Mouse (Mus musculus): Measurements from ENCODE around the gene Sirt5. TPM values are rescaled to one million over a fixed set of nuclear protein-coding genes. Genes with fewer than 3 reads are reported as not detected.

The Sirt5 gene
- total RNA-seq, 2 experiments from 2014 or later, result 19.6 to 21.7 TPM

DNA sequence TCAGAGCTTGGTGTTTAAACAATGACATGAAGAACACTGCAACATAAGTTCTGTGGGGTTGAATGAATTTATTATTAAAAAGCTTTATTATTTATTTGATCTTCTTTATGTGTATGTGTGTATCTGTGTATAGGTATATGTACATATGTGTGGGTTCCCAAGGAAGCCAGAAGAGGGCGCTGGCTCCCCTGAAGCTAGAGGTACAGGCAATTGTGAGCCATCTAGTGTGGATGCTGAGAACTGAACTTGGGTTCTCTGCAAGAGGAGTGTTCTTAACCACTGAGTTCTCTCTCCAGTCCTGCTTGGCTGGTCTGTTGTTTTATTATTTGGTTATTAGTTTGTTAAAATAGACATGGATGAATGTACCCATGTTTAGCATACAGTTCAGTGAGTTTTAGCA is 7.6 kb downstream of the Sirt5 start:
- no peak for DNase-seq (ENCODE audit: extremely low spot score in 1 of 2, low spot score in 1 of 2)

DNA sequence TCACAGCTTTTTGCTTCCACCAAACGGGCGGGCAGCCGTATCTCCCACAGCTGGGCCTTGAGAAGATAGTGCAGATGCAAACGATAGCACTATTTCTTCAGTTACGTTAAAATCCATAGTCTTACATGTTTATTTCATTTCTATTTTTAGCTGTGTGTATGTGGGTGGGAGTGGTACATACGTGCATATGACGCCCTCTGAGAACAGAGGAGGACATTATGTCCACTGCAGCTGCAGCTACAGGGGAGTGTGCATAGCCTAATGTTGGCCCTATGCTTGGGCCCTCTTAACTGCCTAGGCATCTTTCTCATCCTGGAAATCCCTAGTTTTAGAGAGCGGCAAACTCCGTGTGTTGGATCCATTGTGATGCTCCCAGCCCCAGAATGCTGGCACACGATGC is 8.9 kb downstream of the Sirt5 start:
- no peak for DNase-seq (ENCODE audit: extremely low spot score in 1 of 2, low spot score in 1 of 2)

DNA sequence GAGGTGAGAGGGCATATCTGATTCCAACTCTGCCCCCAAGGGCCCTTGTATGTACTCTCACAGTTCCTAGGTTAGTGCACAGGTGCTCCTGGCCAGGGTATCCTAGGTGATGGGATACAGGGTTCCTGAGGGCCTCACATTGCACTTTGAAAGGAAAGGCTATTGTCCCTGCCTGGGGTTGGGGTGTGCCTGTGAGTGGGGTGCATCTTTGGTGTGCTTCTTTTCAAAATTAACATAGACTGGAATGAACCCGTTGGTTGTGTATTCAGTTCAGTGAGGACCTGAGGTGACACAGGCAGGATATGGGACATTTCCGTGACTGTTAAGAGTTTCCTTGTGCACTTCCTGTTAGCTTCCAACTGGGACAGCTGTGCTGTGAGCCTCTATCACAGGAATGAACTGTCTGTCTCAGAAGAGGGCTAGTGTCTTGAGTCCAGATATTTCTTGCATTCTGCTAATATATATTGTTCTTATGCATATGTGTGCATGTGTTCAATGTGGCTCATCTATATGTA is 9.7 kb downstream of the Sirt5 start:
- no peak for DNase-seq (ENCODE audit: extremely low spot score in 1 of 2, low spot score in 1 of 2)

DNA sequence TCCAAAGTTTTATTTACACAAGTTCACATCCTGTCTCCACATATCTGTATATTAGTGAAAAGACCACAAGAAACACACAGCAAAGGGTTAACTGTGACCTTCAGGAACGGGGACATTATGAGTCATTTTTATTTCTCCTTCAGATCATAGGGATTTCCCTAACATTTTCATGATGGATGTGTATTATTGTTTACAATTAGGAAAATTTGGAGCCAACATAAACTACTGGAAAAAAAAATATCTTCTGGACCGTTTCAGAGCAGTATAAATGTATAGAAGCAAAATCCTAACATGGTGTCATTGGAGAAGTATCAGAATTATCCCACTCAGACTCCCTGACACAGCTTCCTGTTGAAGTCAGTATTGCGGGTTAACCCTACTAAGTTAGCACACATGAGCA is 14.7 kb downstream of the Sirt5 start:
- DNase-seq (ENCODE audit: extremely low spot score in 1 of 2, low spot score in 1 of 2), result no peak

DNA sequence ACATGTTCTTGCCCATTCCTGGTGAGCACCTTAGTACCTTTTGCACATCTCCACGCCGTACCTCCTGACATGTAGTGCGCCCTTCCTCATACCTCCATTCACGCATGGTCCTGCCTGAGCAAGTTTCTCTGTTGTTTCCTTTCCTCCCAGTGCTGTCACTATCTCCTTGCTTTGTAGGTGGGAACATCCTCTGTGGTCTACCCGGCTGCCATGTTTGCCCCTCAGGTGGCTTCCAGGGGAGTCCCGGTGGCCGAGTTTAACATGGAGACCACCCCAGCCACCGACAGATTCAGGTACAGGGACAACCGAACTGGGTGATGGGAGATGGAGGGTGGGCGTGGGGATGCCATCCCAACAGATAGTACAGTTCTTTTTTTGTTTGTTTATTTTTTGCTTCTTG is 20.0 kb downstream of the Sirt5 start:
- no peak for DNase-seq (ENCODE audit: extremely low spot score in 1 of 2, low spot score in 1 of 2)

DNA sequence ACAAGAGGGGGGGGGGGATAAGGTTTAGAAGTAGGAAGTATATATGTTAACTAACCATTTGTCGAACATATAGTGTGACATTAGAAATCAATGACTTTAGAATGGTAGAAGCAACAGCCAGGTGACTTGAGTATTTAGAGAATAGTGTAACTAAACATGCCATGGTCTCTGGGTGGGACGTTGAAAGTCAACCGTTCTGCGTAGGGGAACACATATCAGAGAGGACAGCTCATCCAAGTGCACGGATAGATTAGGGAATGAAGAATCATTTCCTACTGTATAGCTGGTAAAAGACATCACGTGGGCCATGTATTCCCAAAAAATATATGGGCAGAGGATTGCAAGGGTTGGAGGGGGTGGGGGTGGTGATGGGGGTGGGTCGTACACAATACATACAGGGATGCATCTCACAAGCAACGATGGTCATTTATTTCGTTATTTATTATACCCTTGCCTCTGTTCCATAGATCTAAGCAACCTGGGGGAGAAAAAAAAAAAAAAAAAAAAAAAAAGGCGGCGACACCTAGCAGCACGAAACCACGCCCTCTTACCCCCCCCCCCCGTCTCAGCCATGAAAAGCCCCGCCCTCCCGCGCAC is 32.5 kb downstream of the Sirt5 start:
- no peak for DNase-seq (ENCODE audit: extremely low spot score in 1 of 2, low spot score in 1 of 2)

DNA sequence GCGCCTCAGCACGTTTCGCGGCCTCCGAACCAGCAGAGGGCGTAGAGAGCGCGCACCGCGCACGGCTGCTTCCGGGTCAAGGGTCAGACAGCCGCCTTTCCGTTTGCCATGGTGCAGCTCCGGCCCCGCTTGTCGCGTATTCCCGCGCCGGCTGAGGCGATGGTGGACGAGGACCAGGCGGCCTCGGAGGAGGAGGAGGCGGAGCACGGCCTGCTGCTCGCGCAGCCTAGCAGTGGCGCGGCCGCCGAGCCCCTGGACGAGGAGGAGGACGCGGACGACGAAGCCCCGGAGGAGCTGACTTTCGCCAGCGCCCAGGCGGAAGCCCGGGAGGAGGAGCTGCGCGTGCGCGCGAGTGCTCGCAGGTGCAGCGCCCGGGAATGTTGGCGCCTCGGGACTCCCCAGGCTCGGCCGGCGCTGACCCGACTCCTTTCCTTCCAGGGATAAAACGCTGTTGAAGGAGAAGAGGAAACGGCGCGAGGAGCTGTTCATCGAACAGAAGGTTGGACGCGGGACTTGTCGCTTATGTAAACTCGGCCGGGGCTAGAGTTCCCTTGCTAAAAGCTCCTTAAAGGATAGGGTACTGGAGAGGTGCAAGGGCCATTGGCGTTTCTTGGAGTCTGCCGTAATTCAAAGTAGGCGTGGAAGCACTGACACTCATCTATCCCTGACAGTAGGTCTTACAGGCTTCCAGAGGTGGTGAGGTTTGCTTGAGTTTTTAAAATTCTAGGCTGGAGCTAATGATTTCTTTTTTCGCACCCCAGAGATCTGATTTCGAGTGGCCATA is 33.2 kb downstream of the Sirt5 start, which contains the start of gene Nol7:
TSS of gene Nol7 (plus strand) at position 94 of the 784 bp plus-strand sequence.
- DNase-seq (ENCODE audit: extremely low spot score in 1 of 2, low spot score in 1 of 2), result peak; percentile 96 to 99

DNA sequence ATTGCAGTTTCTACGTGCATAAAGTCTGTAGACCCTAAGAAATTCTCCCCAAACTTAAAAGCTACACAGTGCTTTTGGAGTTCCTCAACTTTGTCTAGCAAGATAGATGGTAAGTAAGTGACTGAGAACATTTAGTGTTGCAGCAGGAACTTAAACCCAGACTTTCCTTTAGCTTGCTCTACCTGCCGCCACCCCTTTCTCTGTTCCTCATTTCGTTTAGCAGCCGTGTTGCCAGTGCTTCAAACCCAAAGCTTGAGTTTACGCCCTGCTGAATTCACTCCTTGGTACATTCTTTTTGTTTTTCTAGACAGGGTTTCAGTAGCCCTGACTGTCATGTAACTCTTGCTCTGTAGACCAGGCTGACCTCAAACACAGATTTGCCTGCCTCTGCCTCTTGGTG is 34.3 kb downstream of the Sirt5 start:
- no peak for DNase-seq (ENCODE audit: extremely low spot score in 1 of 2, low spot score in 1 of 2)

DNA sequence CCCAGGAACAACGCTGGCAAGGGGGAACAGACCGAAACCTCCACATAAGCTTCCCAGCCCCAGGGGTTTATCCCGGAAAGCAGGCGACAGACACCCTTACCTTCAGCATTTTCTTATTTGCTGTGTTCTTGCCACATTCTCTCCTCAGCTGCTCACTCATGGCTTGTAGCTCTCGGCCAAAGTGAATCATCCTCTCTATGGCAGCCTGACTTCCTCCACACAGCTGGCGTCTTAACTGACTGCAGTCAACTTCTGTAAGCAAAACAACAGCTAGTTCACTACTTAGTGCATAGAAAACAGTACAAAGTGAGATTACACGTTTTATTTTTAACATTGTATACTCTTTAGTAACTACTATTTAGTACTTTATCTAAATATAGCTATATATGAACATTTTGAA is 47.0 kb downstream of the Sirt5 start:
- DNase-seq (ENCODE audit: extremely low spot score in 1 of 2, low spot score in 1 of 2), result no peak

DNA sequence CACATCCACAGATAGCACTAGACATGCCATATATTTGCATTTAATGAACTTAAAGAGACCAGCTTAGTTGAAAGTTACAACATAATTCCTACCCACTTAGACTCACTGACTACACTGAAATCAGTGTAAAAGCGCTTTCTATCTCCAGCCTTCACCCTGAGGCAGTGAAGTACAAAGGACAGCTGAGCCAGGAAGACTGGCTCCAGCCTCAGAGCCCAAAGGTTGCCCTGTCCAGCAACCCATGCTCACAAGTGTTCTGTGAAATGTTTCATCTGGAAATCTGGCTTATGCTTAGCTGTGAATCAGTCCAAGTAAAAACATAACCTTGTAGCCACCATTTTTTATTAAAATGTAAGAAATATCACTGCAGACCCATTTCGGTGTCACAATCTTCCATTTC is 48.3 kb downstream of the Sirt5 start:
- DNase-seq (ENCODE audit: extremely low spot score in 1 of 2, low spot score in 1 of 2), result no peak

DNA sequence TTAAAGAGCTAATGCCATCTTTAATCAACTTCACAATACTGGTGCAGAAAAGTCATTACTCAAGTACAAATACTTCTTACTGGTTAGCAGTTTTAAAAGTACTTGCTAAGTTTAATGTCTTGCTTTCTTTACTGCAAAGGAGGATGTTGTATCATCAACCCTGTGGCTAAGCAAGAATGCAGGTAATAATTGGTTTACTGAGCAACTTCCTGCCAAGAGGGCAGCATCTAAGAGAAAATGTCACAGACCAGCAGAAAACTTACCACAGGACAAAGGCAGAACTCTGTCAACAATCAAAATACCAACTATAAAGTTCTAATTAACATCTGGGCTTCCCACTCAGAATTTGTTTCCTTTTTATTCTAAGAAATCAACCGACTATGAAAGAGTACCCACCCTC is 50.0 kb downstream of the Sirt5 start:
- no peak for DNase-seq (ENCODE audit: extremely low spot score in 1 of 2, low spot score in 1 of 2)

DNA sequence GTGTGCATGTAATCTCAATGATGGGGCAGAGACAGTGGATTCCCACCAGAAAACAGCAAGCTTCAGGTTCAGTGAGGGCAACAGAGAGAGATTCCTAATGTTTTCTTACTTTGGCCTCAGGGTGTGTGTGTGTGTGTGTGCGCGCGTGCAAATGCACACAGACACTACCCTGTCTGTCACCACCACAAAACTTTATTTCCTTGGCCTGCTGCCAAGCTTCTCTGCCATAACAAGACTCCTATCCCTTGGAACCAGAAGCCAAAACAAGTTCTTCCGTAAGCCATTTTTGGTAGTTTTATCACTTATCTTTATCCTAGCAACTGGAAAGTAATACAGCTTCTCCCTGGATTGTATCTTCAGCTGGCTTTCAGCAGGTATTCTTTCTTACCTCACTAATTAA is 63.1 kb downstream of the Sirt5 start:
- DNase-seq (ENCODE audit: extremely low spot score in 1 of 2, low spot score in 1 of 2), result no peak

DNA sequence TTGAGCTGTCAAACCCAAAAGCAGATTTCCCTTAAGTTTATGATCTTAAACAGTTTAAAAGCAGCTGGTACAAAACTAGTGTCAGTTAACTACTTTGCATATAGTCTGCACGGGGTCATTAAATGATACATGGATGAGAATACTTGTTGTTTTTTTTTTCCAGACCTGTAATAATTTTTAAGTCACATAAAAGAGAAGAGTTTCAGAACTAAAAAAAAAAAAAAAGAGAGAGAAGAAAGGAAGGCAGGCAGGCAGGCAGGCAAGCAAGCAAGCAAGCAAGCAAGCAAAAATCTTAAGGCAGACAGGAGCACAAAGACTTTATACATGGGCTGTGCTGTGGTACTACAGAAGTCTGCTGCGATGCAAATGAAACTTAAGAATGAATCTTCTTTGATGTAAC is 68.1 kb downstream of the Sirt5 start:
- no peak for DNase-seq (ENCODE audit: extremely low spot score in 1 of 2, low spot score in 1 of 2)

DNA sequence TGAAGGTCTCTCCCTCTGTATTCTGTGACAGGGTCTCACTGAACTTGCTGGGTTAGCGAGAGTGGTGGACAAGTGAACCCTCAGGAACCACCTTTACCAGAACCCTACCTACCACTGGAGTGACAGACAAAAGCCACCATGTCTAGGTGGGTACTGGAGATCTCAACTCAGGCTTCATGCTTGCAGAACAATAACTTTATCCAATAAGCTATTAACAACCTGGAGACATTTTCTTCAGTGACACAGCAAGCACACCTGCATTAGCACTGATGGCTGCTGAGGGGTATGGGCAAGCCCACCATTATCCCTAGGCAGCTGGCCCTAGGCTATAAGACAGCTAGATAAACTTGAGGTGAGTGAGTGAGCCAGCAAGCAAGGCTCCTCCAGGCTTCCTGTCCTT is 75.1 kb downstream of the Sirt5 start:
- DNase-seq (ENCODE audit: extremely low spot score in 1 of 2, low spot score in 1 of 2), result no peak

DNA sequence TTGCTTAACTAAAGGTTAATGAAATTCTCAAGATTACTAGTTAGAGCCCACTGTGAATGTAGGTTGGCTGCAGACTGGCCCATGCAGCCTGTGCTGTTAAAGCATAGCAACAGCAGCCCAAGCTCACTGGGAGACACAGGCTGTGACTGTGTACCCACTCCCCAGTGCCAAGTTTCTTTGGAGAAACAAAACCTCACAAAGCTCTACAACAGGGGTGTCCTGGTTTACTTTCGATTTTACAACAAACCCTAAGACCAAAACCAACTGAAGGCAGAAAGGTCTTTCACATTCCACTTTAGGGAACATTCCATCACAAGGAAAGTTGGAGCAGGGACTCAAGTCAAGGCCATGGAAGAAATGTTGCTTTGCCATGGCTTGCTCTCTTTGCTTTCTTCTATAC is 77.3 kb downstream of the Sirt5 start:
- no peak for DNase-seq (ENCODE audit: extremely low spot score in 1 of 2, low spot score in 1 of 2)

DNA sequence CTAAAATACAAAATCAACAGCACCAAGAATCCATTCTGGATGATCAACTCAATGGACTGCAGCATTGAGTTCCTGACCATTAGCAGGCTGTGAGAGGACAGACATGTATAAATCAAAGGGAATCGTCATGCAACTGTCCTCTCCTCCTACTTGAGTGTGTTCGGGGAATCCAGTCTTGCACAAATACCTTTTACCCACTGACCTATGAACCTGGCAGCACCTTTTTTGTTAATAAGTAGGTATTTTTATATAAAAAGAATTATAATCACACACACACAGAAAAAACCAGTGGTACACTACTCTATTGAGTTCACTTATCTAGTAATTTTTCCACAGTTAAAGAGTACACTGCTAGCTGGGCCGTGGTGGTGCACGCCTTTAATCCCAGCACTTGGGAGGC is 78.4 kb downstream of the Sirt5 start:
- no peak for DNase-seq (ENCODE audit: extremely low spot score in 1 of 2, low spot score in 1 of 2)

DNA sequence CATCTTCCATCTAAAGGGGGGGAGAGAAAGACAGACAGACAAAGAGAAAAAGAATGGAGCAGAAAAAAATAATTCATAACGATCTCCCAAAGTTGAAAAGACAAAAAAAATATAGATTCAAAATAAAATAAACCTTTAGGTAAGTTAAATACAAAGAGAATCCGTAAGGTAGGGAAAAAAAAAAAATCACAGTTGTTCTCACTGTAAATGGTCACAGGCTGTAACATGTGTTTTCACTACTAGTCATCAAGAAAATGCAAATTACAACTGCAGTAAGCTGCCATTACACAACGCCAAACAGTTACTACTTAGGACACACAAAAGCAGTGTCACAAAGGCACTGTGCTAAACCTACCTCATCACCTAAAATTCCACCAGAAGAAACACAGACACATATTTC is 79.4 kb downstream of the Sirt5 start:
- no peak for DNase-seq (ENCODE audit: extremely low spot score in 1 of 2, low spot score in 1 of 2)

Other genes starting within 250 kb of the Sirt5 start
- 10 to 100 TPM; 32.9 to 38.8 TPM for gene Tbc1d7, start 194.0 kb upstream of the Sirt5 start, total RNA-seq (2021)
- gene Gfod1, start 61.3 kb upstream of the Sirt5 start, total RNA-seq (2021), result 10 to 100 TPM; 86.7 to 93.1 TPM
- gene Nol7, start 32.9 kb downstream of the Sirt5 start, total RNA-seq (2021), result 10 to 100 TPM; 79.5 to 91.1 TPM
- gene Ranbp9, start 115.8 kb downstream of the Sirt5 start, total RNA-seq (2021), result 10 to 100 TPM; 81.4 to 82.4 TPM
- 10 to 100 TPM; 19.2 to 22.5 TPM for gene Mcur1, start 194.7 kb downstream of the Sirt5 start, total RNA-seq (2021)